Mouse (Mus musculus) limb, embryonic 12.5 days (tissue): ENCODE data around the gene Mybphl. TPM values are rescaled to one million over a fixed set of nuclear protein-coding genes. Genes with fewer than 3 reads are reported as not detected.

ENCODE experiments used
- ATAC-seq: fragments of 200-750 bp; cut with Nextera tagmentation; 2 replicates; pipeline ENCODE4 v1.8.0; 2017; ENCODE audit warnings: low read depth, moderate TSS enrichment; ENCODE audit not compliant: insufficient number of reproducible peaks, insufficient read depth, low FRiP score, low TSS enrichment
- H3K27ac ChIP-seq: fragments of 300-500 bp; sonication (generic); 2 replicates; pipeline ENCODE4 v1.5.1; 2016; ENCODE audit warnings: mild to moderate bottlenecking, moderate library complexity
- H3K27me3 ChIP-seq: fragments of 300-500 bp; sonication (generic); 2 replicates; pipeline ENCODE4 v1.6.1; 2016; ENCODE audit warnings: mild to moderate bottlenecking, moderate library complexity
- H3K36me3 ChIP-seq: fragments of 300-500 bp; sonication (generic); 2 replicates; pipeline ENCODE4 v1.6.1; 2016; ENCODE audit warnings: mild to moderate bottlenecking, moderate library complexity
- H3K4me1 ChIP-seq: fragments of 300-500 bp; sonication (generic); replicated peaks from 2 replicates; pipeline ENCODE4 v1.6.1; 2016
- H3K4me2 ChIP-seq: fragments of 300-500 bp; sonication (generic); 2 replicates; pipeline ENCODE4 v1.6.1; 2016; ENCODE audit warnings: mild to moderate bottlenecking, moderate library complexity
- H3K4me3 ChIP-seq: fragments of 300-500 bp; sonication (generic); replicated peaks from 2 replicates; pipeline ENCODE4 v1.5.1; 2016; ENCODE audit warnings: mild to moderate bottlenecking
- H3K9ac ChIP-seq: fragments of 300-500 bp; sonication (generic); replicated peaks from 2 replicates; pipeline ENCODE4 v1.6.1; 2016; ENCODE audit warnings: mild to moderate bottlenecking, moderate library complexity
- H3K9me3 ChIP-seq: fragments of 300-500 bp; sonication (generic); 2 replicates; pipeline ENCODE4 v1.6.1; 2016; ENCODE audit warnings: mild to moderate bottlenecking, moderate library complexity
- WGBS: fragments of 180-500 bp; shearing (Covaris S2); methylation state at CpG from one replicate; pipeline ENCODE4 v1.1.7; 2016; 5-methylcytosine and 5-hydroxymethylcytosine counted together
- polyA plus RNA-seq: library from polyadenylated mRNA; unstranded; fragments of >200 nt; fragmentation: Nextera tagmentation; extraction: Ambion mirVana; gene quantifications from 2 replicates; pipeline ENCODE4 v1.2.1, GENCODE M21; 2016

The Mybphl gene
- polyA plus RNA-seq, 1 experiment from 2014 or later = not detected

DNA sequence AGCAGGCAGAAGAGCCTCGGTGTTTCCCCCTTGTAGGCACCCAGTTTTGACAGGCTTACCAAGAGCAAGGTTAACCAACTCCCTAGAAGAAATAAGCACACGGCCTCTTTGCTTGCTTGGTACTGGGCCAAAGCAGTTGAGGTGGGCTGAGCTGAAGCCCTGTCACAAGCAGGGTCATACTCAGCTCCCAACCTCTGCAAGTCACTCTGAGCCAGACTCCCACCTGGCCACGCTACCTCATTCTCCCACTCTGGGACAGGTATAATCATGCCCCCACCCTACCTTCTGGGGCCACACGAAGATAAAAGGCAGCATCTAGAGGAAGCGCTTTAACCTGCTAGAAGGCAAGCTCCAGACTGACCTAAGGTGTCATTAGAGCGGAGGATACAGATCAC is 60.9 kb downstream of the Mybphl start:
- H3K36me3 ChIP-seq = peaks cover 57% of the 10 kb centered on the region
- 0 out of 2 replicates have a peak, but pooled peaks have one; percentile 28 for ATAC-seq
- H3K4me2 ChIP-seq = no peak overlapping the region
- H3K27ac ChIP-seq = no peak overlapping the region
- no peak overlapping the region for H3K9ac ChIP-seq
- 77% methylated on average over 6 of the region's 6 CpGs for WGBS
- H3K27me3 ChIP-seq = no peaks in the 10 kb centered on the region
- H3K9me3 ChIP-seq = no peaks in the 10 kb centered on the region
- H3K4me3 ChIP-seq = no peak overlapping the region
- H3K4me1 ChIP-seq = peaks cover 12% of the 10 kb centered on the region

Other genes with a start within 250 kb of the Mybphl start
- gene Gnai3, start 218.8 kb upstream of the Mybphl start, polyA plus RNA-seq = 192 and 199 TPM in 2 replicates
- gene Gpr61, start 210.0 kb upstream of the Mybphl start, polyA plus RNA-seq = 0.05 and 0.10 TPM in 2 replicates
- gene Amigo1, start 178.6 kb upstream of the Mybphl start, polyA plus RNA-seq = 4.4 and 5.8 TPM in 2 replicates
- 1.7 TPM in 2 replicates for gene Cyb561d1, start 163.7 kb upstream of the Mybphl start, polyA plus RNA-seq
- gene Atxn7l2, start 154.0 kb upstream of the Mybphl start, polyA plus RNA-seq = 25.2 and 26.0 TPM in 2 replicates
- gene Sypl2, start 138.3 kb upstream of the Mybphl start, polyA plus RNA-seq = 0.64 and 0.87 TPM in 2 replicates
- 297 and 302 TPM in 2 replicates for gene Psma5, start 108.0 kb upstream of the Mybphl start, polyA plus RNA-seq
- 14.7 and 16.2 TPM in 2 replicates for gene Sort1, start 80.8 kb upstream of the Mybphl start, polyA plus RNA-seq
- 78.1 and 83.5 TPM in 2 replicates for gene Psrc1, start 18.9 kb downstream of the Mybphl start, polyA plus RNA-seq
- 4.4 and 6.3 TPM in 2 replicates for gene Celsr2, start 50.6 kb downstream of the Mybphl start, polyA plus RNA-seq
- gene Sars, start 80.3 kb downstream of the Mybphl start, polyA plus RNA-seq = 119 and 127 TPM in 2 replicates
- gene 1700013F07Rik, start 169.2 kb downstream of the Mybphl start, polyA plus RNA-seq = not detected in 2 replicates
- gene 5330417C22Rik, start 171.6 kb downstream of the Mybphl start, polyA plus RNA-seq = 0.21 and 0.29 TPM in 2 replicates
- gene Tmem167b, start 197.6 kb downstream of the Mybphl start, polyA plus RNA-seq = 37.4 and 39.2 TPM in 2 replicates
- 44.3 and 49.9 TPM in 2 replicates for gene Taf13, start 206.8 kb downstream of the Mybphl start, polyA plus RNA-seq
- gene Wdr47, start 226.4 kb downstream of the Mybphl start, polyA plus RNA-seq = 10.9 TPM in 2 replicates